Mouse (Mus musculus) frontal cortex, postnatal 36 days (tissue): ENCODE data around the gene Mindy2.

Experiments
- DNase-seq, 2 experiments: peaks; one replicate each; pipeline ENCODE4 v3.0.0; 2022; ENCODE audit warnings: low spot score in 2 of 2

Gene Mindy2

DNA sequence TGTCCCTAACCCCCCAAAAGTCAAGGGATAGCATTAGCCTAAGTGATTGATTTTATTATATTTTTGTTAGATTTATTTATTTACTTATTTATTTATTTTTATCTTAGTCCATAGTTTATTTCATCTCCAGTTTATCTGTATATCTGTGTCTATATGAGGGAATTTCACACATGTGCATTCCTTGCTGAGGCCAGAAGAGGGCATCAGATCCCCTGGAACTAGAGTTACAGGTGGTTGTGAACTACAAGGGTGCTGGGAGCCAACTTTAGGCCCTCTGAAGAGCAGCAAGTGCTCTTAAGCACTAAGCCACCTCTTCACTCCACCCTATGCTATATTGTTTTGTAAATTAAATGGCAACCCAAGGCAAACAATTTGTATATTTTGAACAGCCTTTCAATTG, 11.1 kb upstream of the Mindy2 start:
- no peak for DNase-seq

DNA sequence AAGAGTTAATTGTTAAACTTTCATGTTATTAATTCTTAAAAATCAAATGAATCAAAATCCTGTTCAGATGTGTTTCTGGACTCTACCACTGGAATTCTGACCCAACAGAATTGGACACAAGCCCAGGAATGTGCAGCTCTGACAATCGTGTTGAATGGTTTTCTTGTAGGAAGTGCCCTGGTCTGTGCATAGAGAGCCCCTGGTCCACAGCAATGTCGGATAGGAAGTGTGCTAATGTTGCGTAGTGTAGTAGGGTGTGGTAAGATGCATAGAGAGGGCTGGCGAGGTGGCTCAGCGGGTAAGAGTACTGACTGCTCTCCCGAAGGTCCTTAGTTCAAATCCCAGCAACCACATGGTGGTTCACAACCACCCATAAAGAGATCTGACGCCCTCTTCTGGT, 9.8 kb upstream of the Mindy2 start:
- no peak for DNase-seq

DNA sequence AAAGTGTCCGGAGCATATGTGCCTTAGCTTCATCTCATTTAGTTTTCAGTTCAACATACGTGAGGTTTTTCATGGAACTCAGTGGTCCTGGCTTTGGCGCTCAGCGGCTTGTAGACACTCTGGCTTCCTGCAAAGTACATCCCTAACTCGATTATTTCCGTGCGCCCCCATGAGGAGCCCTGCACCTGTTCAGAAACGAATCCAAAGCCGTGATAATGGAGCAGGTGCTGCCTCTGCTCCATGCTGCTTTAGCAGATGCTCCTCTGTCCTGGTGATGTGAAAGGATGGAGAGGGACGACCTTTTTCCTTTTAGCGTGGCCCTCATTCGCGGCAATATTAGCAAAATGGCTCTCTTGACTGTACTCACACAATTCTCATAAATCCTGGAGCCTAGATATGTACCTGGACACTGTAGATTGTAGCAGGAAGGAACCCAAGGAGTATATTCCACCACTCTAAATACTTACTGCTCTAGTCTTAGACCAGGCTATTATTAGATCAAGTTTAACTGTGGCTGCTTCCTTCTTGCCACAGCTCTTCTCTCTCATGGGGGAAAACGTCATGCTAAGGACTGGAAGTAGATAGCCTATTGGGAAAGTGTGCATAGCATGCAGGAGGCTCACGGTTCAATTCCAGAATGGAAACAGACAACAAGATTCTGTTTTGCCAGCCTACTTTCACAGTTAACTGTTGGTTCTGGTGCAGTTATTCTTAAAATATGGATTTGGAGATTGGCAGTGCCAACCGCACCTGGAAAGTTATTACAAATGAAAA, 8.6 kb upstream of the Mindy2 start:
- DNase-seq: no peak

DNA sequence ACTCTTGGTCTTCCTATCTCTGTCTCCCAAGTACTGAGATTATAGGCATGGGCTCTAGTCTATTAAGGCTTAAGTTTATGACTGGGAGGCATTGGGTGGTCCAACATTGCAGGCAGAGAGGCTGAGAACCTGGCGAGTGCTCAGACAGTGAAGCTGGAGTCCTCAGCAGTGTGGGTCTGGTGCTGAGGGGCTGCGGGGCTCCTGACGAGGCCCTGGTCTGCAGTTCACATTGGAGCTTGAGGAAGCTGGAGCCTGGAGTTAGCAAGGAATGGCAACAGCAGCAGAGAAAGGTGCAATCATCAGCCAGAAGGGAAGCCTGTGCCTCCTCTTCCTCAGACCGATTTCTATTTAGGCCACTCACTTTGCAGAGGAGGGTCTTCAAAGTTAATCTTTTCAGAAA, 7.9 kb upstream of the Mindy2 start:
- no peak for DNase-seq

DNA sequence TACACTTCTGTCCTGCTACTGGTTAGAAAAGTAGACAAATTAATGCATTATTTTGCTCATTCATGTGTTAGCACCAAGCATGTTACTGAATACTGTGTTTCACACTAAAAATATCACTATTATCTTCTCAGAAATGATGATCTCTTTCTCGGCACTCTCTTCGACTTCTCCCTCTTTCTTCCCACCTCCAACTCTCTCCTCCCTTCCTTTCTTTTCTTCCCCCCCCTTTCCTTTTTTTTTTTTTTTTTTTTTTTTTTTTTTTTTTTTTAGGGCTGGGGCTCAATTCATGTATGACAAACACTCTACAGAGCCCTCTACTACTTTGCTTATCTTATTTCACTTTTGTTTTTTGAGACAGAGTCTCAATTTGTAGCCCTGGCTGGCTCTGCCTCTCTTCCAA, 1.3 kb upstream of the Mindy2 start:
- no peak for DNase-seq

DNA sequence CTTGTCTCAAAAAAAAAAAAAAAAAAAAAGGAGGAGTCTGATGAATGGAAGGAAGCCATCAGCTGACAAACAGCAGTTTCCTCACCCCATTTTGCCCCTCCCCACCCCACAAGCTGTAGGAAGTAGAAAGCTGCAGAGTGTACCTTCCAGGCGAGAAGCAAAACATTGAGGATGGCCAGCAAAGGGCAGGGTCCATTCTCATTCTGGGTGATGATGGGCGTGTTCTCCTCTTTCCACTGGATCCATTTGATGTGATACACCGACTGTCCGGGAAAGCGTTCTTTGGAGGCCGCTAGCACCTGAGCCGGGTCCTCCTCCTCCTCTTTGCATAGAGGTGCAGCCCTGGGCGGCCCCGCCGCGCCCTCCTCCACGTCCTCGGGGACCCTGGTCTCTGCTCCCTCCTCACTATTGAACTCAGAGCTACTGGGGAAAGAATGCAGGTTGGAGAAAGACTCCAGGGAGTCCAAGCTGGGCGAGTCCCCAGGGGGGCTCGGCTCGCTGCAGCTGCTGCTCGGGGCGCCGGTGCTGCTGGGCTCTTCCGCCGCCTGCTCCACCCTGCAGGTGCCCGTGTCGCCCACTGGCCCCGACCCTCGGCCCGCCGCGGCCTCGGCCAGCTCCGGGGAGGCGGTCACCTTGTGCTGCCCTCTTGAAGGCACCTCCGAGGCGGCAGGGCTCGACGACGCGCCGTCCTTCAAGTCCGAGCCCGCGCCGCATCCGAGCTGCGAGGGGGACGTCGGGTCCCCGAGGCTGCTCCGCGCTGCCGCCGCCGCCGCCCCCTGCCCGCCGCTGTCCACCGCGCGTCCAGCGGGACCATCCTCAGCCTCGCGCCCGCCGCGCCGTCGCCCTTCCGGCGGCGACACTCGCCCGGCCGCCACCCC, 605 bp downstream of the Mindy2 start, which contains the start of gene Gm10642:
TSS of gene Gm10642 (plus strand) at position 122 of the 878 bp plus-strand sequence.
- DNase-seq: peak; percentile 61 to 65

DNA sequence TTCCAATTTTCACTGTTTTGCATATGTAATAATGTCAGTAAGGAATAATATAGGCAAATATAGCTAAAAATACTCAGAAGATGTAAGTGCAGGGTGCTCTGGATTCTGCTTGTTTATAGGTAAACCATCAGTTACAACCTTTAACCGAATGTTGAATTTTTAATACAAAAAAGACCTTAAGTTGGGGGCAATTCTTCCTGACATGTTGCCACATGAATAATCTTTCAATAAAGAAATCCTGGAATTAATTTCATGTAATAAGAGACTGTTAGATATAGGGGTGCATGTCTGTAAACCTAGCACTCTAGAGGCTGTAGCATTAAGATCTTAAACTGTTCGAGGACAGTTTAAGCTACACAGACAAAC, 1.2 kb downstream of the Mindy2 start:
- no peak for DNase-seq

DNA sequence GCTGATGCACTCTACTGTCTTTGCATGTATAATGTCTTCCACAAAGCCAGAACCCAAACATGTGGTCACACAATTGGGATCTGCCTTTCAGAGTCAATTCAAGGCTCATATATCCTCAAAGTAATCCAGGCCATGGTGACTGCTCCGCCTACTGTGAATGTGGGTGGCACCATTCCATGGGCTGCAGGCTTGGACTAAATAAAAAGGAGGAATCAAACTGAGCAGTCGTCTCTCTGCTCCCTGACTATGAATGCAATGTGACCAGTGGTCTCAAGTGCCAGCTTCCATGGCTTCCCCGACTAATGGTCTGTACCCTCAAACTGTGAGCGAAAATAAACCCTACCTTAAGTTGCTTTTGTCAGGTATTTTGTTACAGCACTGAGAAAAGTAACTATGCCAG, 2.5 kb downstream of the Mindy2 start:
- peak in 1 of 2 experiments; percentile 24 for DNase-seq

DNA sequence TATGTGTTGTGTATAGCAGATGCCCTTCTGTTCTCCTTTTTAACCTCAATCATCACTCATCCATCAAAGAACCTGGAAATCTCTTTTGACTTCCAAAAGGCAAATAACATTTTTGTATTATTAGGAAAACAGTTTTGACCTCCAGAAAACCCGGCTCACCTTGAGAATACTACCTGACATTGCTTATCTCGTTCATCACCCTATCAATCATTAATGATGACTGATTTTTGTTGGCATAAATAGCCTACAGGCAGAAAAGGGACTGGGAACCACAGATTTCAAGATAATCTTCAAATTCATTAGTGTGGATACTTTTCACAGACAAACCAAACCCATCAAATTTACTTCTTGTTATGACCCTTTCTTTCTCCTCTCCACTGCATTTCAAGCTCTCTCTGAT, 3.1 kb downstream of the Mindy2 start:
- no peak for DNase-seq

DNA sequence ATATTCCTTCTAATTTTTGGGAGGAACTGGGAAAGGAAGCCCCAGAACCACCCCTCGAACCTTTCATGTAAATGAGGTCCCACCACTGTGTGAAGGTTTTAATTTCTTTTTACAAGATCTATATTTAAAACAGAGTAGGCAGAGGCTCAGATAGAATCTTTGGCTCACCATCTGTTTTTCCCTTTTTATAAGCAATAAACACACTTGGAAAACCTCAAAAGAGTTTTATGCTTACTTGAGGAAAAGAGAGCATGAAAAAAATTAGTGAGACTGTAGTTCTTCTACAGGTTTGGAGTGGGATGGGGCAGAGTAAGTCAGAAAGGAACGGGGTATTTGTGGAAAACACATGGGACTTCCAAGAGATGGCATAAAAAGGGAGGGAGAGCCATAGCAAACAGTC, 4.8 kb downstream of the Mindy2 start:
- DNase-seq: peak in 1 of 2 experiments; percentile 33

DNA sequence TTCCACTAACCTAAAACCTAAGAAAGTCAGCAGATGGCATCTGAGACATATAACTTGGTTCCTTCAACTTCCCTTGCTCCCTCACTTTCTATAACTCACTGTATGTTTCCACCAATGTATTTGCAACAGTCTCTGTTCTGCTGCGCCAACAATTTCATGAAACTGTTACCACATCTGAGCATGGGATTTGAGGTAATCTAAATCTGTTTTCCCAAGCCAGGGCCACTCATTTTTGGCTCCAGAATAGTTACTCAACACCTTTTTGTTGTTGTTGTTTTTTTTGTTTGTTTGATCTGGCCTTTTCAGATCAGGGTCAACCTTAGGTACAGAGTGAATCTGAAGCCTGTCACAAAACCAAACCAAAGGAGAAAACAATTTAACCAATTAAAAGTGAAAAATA, 6.0 kb downstream of the Mindy2 start:
- no peak for DNase-seq

DNA sequence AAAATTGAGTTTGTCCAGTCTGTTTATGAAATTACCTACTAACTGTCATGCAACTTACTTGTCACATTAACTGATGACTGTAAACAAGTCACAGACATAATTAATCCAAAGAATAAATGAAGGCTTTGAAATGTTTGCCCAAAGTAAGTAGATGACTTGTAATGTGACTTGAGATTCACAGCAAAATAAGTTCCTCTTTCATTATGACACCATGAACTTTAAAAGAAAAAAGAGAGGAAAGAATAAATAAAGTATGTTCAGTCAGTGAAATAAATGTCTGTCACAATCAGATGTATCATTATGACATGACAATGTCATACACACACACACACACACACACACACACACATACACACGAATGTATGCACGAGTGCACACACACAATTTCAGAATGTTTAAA, 6.7 kb downstream of the Mindy2 start:
- no peak for DNase-seq

DNA sequence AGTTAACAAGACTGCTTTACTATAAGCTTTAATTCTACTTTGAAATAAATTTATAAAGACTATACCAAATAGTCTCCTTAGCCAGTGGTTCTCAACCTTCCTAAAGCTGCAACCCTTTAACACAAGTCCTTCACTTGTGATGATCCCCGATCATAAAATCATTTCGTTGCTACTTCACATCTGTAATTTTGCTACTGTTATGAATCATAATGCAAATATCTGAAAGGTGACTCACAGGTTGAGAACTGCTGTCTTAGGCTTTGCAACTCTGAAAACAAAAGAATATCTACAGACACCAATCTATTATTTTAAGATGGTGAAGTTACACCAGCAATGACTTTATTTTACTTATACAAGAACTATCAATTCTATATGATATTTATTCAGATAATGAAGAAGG, 20.2 kb downstream of the Mindy2 start:
- no peak for DNase-seq

DNA sequence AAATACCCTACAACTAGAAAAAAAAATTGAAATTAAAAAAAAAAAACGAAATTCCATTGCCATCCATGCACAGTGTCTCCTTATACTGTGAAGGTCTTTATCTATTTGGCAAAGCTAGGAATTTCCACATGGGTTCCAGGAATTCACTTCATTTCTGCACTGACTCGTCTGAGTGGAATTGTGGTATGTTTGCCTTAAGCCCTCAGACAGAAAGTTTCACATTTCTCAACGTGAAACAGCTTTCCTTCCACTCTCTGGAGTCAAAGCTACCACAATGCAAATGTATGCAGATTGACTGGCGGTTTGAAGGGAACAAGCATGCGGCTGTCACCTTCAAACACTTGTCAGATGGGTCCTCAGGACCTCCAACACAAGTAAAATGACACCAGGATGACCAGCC, 25.3 kb downstream of the Mindy2 start:
- DNase-seq: no peak

DNA sequence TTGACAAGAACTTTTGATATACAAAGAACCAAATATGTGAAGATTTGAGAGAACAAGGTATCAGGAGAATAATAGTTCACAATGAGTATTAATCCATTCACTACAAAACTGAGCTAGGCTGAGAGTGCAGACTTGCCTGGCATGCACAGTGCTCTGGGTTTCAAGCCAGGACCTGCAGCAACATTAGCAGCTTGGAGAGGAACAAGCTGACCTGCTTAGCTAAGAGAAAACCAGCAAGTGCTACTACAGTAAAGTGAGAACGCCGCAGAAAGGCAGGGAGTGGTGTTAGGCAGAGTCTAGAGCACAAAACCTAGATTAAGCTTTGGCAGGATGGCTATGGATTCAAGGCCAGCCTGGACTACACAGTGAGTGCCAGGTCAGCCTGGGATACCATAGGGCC, 27.3 kb downstream of the Mindy2 start:
- DNase-seq: no peak

DNA sequence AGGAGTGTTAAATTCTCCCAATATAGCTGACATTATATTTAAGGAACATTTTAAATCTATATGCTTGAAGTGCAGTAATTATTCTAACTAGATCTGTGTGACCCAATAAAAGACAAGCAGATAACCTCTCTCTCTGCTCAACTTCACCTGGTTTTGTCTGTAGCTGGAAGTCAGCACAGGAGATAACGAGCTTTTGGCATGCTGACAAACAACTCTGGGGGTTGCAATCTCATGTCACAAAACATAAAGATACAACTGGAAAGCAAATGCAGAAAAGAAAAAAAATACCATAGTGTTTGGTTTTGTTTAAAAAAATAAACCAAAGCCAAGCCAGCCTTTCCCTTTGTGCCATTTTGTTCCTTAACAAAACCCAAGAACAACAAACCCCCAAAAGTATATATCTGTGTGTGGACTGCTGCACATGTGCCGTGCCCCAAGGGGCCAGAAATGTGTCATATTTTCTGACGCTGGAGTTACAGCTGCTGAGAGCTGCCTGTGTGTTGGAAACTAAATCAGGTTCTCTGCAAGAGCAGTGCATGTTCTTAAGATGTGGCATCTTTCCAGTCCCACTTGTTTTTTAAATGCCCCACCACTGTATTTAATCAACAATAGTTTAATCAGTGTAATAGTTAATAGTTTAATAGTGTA, 45.8 kb downstream of the Mindy2 start:
- DNase-seq: no peak

DNA sequence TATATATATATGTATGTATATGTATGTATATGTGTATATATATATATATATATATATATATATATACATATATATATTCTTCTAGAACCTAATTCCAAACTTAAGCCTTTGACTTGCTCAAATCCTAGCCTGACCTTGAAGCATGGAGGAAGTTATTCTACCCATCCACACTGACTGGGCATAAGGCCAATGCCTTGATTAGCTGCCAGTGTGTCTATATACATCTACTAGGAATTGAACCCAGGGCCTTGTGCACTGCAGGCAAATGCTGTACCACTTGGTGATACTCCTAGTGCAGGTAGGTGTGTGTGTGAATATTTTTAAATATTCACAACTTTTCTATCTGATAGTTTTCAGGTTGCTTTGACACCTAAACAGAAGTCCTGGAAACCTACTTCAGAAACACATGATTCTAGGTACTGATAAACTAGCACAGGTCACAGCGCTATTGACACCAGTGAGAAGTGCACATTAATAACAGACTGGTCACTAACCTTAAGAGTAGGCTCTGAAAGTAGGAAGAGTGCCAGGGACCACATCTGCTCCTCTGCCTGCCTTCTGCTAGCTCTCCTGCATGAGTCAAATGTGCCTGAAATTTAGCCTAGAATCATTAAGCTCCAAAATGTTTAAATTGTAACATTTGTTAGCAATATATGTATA, 54.7 kb downstream of the Mindy2 start:
- no peak for DNase-seq

DNA sequence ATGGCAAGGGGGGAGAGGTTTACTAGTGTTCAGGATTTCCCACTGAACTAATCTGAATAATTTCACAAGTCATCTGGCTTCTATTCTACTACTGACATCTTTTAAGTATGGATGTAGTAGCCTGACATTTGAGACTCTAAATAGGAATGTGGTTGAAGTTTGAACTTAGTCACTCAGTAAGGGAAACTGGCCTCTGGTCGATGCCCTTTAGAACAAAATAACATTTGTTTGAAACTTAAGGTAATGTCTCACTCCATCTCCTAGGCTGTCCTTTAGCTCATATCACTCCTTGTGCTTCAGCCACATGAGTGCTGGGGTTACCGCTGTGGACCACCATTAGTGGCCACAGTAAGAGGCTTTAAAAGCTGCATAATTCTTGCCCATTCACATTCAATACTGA, 58.7 kb downstream of the Mindy2 start:
- DNase-seq: no peak

DNA sequence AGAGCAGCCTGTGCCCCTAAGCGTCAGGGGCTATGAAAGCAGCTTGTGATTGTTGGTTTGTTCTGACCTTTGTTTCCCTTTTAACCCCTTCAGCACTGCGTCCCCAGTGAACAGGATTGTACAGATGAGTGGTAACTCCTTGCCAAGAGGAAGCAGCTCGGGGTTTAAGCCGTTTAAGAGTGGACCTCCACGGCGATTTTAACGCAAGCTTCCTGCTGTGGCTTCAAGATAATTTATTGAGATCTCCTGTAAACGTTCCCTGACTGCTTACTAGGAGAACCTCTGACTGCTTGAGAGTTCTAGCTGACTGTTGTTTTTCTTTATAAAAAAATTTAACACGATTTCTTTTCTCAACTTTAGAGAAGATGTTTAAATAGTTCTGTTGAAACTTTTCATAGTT, 65.5 kb downstream of the Mindy2 start:
- no peak for DNase-seq

DNA sequence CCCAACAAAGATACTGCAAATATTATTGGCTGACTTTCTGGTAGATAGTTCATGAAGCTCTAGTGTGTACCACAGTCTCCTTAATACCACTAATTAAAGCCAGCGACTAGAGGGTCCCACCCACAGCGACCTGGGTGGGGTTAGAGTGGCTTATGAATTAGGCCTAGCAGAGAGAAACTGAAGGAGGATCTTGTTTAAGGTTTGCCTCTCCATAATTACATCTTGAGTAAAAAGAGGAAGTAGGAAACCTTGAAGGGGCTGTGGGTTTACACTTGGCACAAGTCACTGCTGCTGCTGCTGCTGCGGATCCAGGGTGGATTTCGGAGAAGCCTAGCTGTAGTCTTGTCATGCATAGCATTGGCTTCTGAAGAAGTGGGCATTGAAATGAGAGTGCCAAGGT, 66.2 kb downstream of the Mindy2 start:
- no peak for DNase-seq

DNA sequence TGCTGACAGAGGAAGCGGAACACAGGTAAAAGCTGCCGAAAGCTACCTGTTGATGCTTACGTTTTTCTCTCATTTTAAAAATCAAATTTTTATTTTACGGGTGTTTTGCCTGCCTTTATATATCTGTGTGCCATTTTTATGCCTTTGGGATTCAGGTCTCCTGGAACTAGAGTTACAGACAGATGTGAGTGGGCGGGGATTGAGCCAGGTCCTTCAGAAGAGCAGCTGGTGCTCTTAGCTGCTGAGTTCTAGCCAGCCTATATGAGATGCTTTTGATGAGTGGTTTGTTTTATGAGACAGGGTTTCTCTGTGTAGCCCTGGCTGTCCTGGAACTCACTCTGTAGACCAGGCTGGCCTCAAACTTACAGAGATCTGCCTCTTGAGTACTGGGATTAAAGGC, 69.8 kb downstream of the Mindy2 start:
- DNase-seq: peak in 1 of 2 experiments; percentile 61

DNA sequence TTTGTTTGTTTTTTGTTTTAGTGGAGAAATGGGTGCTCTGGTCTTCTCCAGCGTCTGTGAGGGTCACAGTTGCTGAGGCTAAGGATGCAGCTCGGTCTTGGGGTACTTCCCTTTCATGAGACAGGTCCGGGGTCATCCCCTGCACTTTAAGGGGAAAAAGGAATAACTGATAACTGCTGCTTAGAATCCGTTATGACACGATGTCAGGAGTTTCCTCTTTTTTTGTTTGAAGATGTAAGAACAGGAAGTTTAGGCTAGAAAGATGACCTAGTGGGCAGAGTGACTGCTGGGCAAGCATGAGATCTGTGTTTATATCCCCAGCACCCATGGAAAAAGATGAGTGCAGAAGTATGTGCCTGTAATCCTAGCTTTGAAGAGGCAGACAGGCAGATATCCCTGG, 71.8 kb downstream of the Mindy2 start:
- DNase-seq: no peak
